Mouse (Mus musculus) erythroblast, embryonic 14.5 days (primary cell): ENCODE measurements around the gene Dmbt1. TPM values are rescaled to one million over a fixed set of nuclear protein-coding genes. Genes with fewer than 3 reads are reported as not detected.

Source experiments
- H3K27me3 ChIP-seq: 2 replicates; pipeline ENCODE4 v1.6.1; 2012; ENCODE audit warnings: inconsistent platforms; ENCODE audit not compliant: control insufficient read depth
- H3K36me3 ChIP-seq: 2 replicates; pipeline ENCODE4 v1.6.1; 2012; ENCODE audit warnings: mild to moderate bottlenecking, inconsistent platforms; ENCODE audit not compliant: control insufficient read depth
- H3K4me1 ChIP-seq: 2 replicates; pipeline ENCODE4 v1.6.1; 2012; ENCODE audit warnings: inconsistent platforms; ENCODE audit not compliant: control insufficient read depth
- H3K4me3 ChIP-seq: replicated peaks from 2 replicates; pipeline ENCODE3; 2012; ENCODE audit warnings: moderate library complexity, mild to moderate bottlenecking, inconsistent platforms
- H3K9me3 ChIP-seq: 2 replicates; pipeline ENCODE4 v1.6.1; 2012; ENCODE audit warnings: low read length, inconsistent platforms, mixed read lengths; ENCODE audit not compliant: control insufficient read depth
- GATA1 ChIP-seq: IDR thresholded peaks from 2 replicates; pipeline ENCODE4 v1.6.1; 2012; ENCODE audit warnings: low read length, inconsistent platforms, mixed read lengths
- TAL1 ChIP-seq: IDR thresholded peaks from 3 replicates; pipeline ENCODE4 v1.6.1; 2012; ENCODE audit warnings: low read length, inconsistent platforms, mixed read lengths
- polyA plus RNA-seq: library from polyadenylated mRNA; stranded (reverse); fragments of >175 nt; gene quantifications from 2 replicates; pipeline ENCODE4 v1.2.3, GENCODE M21; 2012

The Dmbt1 gene
- polyA plus RNA-seq, 1 experiment = not detected

GRCm38 (mm10) chr7:131153044-131153443 is 121.2 kb downstream of the Dmbt1 start:
- H3K36me3 ChIP-seq = no peaks in the 10 kb centered on the region
- H3K4me1 ChIP-seq = no peaks in the 10 kb centered on the region
- H3K9me3 ChIP-seq = no peaks in the 10 kb centered on the region
- no peak overlapping the region for H3K4me3 ChIP-seq
- no peaks in the 10 kb centered on the region for H3K27me3 ChIP-seq
- TF ChIP-seq TAL1 = no peak
- TF ChIP-seq GATA1 = no peak

- H3K4me1 ChIP-seq = no peaks in the 10 kb centered on the region
- no peaks in the 10 kb centered on the region for H3K27me3 ChIP-seq
- H3K36me3 ChIP-seq = no peaks in the 10 kb centered on the region
- H3K9me3 ChIP-seq = no peaks in the 10 kb centered on the region
- no peak for TF ChIP-seq TAL1
- no peak for TF ChIP-seq GATA1
- no peak overlapping the region for H3K4me3 ChIP-seq
These were observed 130.4 kb downstream of the Dmbt1 start for GRCm38 (mm10) chr7:131162251-131162650.

GRCm38 (mm10) chr7:131167771-131168170 is 135.9 kb downstream of the Dmbt1 start:
- H3K4me1 ChIP-seq = no peaks in the 10 kb centered on the region
- no peaks in the 10 kb centered on the region for H3K36me3 ChIP-seq
- no peaks in the 10 kb centered on the region for H3K9me3 ChIP-seq
- no peaks in the 10 kb centered on the region for H3K27me3 ChIP-seq
- TF ChIP-seq GATA1 = no peak
- no peak for TF ChIP-seq TAL1
- no peak overlapping the region for H3K4me3 ChIP-seq

GRCm38 (mm10) chr7:131169099-131169498 is 137.2 kb downstream of the Dmbt1 start:
- H3K4me3 ChIP-seq = no peak overlapping the region
- TF ChIP-seq GATA1 (no peak), TAL1 (no peak)

More at GRCm38 (mm10) chr7:131169099-131169498, 137.2 kb downstream of the Dmbt1 start:
- Histone ChIP-seq H3K9me3 (no peaks in the 10 kb centered on the region), H3K36me3 (no peaks in the 10 kb centered on the region), H3K4me1 (no peaks in the 10 kb centered on the region), H3K27me3 (no peaks in the 10 kb centered on the region)

Other genes with a start within 250 kb of the Dmbt1 start
- gene Plekha1, start 166.3 kb upstream of the Dmbt1 start, polyA plus RNA-seq = not detected in 2 replicates
- not detected in 2 replicates for gene Htra1, start 95.9 kb upstream of the Dmbt1 start, polyA plus RNA-seq
- not detected in 2 replicates for gene 4933402N03Rik, start 114.3 kb downstream of the Dmbt1 start, polyA plus RNA-seq
- not detected in 2 replicates for gene 5430419D17Rik, start 142.3 kb downstream of the Dmbt1 start, polyA plus RNA-seq